Mouse (Mus musculus) T-helper 17 cell (primary cell): ENCODE measurements around the gene Ano1.

Experiments used
- in situ Hi-C, 2 experiments: fragments of 300-600 bp; cut with MboI, MseI; formaldehyde crosslinking; loops; 1 replicate in 1 of 2; 2 replicates in 1 of 2; pipeline ENCODE4 v1.15.1; 2025; ENCODE audit warnings: high pct_unique_total_duplicates in 2 of 2

The Ano1 gene

GRCm38 (mm10) chr7:144717736-144718135 is 34.0 kb downstream of the Ano1 start:
- in situ Hi-C loops = no loop called here

- in situ Hi-C loops = no loop called here
Observed at GRCm38 (mm10) chr7:144697870-144698269, 53.9 kb downstream of the Ano1 start.

GRCm38 (mm10) chr7:144696764-144697704 is 54.7 kb downstream of the Ano1 start:
- in situ Hi-C loops = no loop called here

- in situ Hi-C loops = no loop called here
Observed at GRCm38 (mm10) chr7:144689855-144690254, 61.9 kb downstream of the Ano1 start.

GRCm38 (mm10) chr7:144689136-144689535 is 62.6 kb downstream of the Ano1 start:
- in situ Hi-C loops = no loop called here

GRCm38 (mm10) chr7:144687663-144688381 is 64.0 kb downstream of the Ano1 start:
- in situ Hi-C loops = no loop called here

- in situ Hi-C loops = no loop called here
Observed at GRCm38 (mm10) chr7:144684947-144685346, 66.8 kb downstream of the Ano1 start.

GRCm38 (mm10) chr7:144684467-144684866 is 67.3 kb downstream of the Ano1 start:
- in situ Hi-C loops = no loop called here

- in situ Hi-C loops = no loop called here
Observed at GRCm38 (mm10) chr7:144680096-144680495, 71.7 kb downstream of the Ano1 start.

- in situ Hi-C loops = no loop called here
Observed at GRCm38 (mm10) chr7:144678241-144679030, 73.3 kb downstream of the Ano1 start.

GRCm38 (mm10) chr7:144677341-144678086 is 74.3 kb downstream of the Ano1 start:
- in situ Hi-C loops = no loop called here

GRCm38 (mm10) chr7:144675632-144676031 is 76.1 kb downstream of the Ano1 start:
- in situ Hi-C loops = no loop called here

GRCm38 (mm10) chr7:144669895-144670294 is 81.9 kb downstream of the Ano1 start:
- in situ Hi-C loops = loop anchor here in 1 of 2 experiments (5.0 kb wide), 1 partner anchor 102 kb away; no protein-coding TSS in a partner anchor

- in situ Hi-C loops = no loop called here
Observed at GRCm38 (mm10) chr7:144668603-144669278, 83.0 kb downstream of the Ano1 start.

- in situ Hi-C loops = no loop called here
Observed at GRCm38 (mm10) chr7:144667091-144667490, 84.7 kb downstream of the Ano1 start.

GRCm38 (mm10) chr7:144665585-144665984 is 86.2 kb downstream of the Ano1 start:
- in situ Hi-C loops = no loop called here

- in situ Hi-C loops = no loop called here
Observed at GRCm38 (mm10) chr7:144663566-144663965, 88.2 kb downstream of the Ano1 start.

GRCm38 (mm10) chr7:144656261-144656967 is 95.4 kb downstream of the Ano1 start:
- in situ Hi-C loops = no loop called here

- in situ Hi-C loops = no loop called here
Observed at GRCm38 (mm10) chr7:144653681-144654425, 97.9 kb downstream of the Ano1 start.
